Mouse (Mus musculus) v-Abl transformed pro-B cells (cell line): ENCODE data around the gene Scgb2b18.
"Not testable (repeated sequence)": the region's sequence is repeated elsewhere in the genome, so short reads cannot be mapped to it uniquely, and the experiment has no call there.

ENCODE experiments used
- in situ Hi-C, 2 experiments: fragments of 400-800 bp; cut with MboI; formaldehyde crosslinking; loops; one replicate each; pipeline ENCODE4 v1.15.1; 2025; ENCODE audit not compliant: unreplicated experiment in 2 of 2

The Scgb2b18 gene

GRCm38 (mm10) chr7:33173764-33174163, at the start of gene Scgb2b18:
TSS of gene Scgb2b18 (minus strand) at chr7:33173864.
- in situ Hi-C loops = not testable (repeated sequence)

- in situ Hi-C loops = not testable (repeated sequence)
These were observed 11.6 kb upstream of the Scgb2b18 start, which contains the start of gene Scgb1b18 for GRCm38 (mm10) chr7:33185268-33185667. TSS of gene Scgb1b18 (plus strand) at chr7:33185568.
